Mouse (Mus musculus) small intestine, adult 2 months (tissue): ENCODE measurements at regions not wholly inside any gene's neighbourhood (a gene's known extent, or its start where the extent isn't known, plus 50 kb on each side); places are given as distances from the start of the nearest gene placed in this dataset.

Experiments
- H3K27ac ChIP-seq: fragments of 200-500 bp; 2 replicates; pipeline ENCODE4 v1.5.1; 2012; ENCODE audit warnings: low read depth, low read length, control low read depth, inconsistent platforms; ENCODE audit not compliant: insufficient read depth
- H3K27me3 ChIP-seq: fragments of 200-500 bp; 2 replicates; pipeline ENCODE4 v1.6.1; 2012; ENCODE audit warnings: mild to moderate bottlenecking, moderate library complexity, low read length, inconsistent platforms; ENCODE audit not compliant: control insufficient read depth, insufficient read depth
- H3K36me3 ChIP-seq: fragments of 200-500 bp; 2 replicates; pipeline ENCODE4 v1.6.1; 2012; ENCODE audit warnings: mild to moderate bottlenecking, low read length, control low read depth, inconsistent platforms; ENCODE audit not compliant: control insufficient read depth, insufficient read depth
- H3K4me1 ChIP-seq: fragments of 200-500 bp; 2 replicates; pipeline ENCODE4 v1.6.1; 2012; ENCODE audit warnings: low read length, inconsistent platforms, mixed read lengths; ENCODE audit not compliant: control insufficient read depth, insufficient read depth, insufficient read length
- H3K4me3 ChIP-seq: fragments of 200-500 bp; 2 replicates; pipeline ENCODE4 v1.5.1; 2012; ENCODE audit warnings: low read depth, mild to moderate bottlenecking, control low read depth, inconsistent platforms, low read length, moderate library complexity
- CTCF ChIP-seq: fragments of 200-500 bp; IDR thresholded peaks from 2 replicates; pipeline ENCODE4 v1.5.1; 2012; ENCODE audit warnings: low read depth, mild to moderate bottlenecking, control low read depth, inconsistent platforms, low read length, moderate library complexity, mixed read lengths; ENCODE audit not compliant: insufficient replicate concordance, insufficient read length; ENCODE audit errors: extremely low read depth
- POLR2A ChIP-seq: fragments of 200-500 bp; IDR thresholded peaks from 2 replicates; pipeline ENCODE4 v1.6.1; 2012; ENCODE audit warnings: low read depth, mild to moderate bottlenecking, control low read depth, inconsistent platforms, low read length, moderate library complexity
- WGBS: fragments of 180-500 bp; shearing (Covaris S2); methylation state at CpG from one replicate; pipeline ENCODE4 v1.1.7; 2018; 5-methylcytosine and 5-hydroxymethylcytosine counted together

- TF ChIP-seq CTCF (no peak), POLR2A (no peak)
- WGBS: 63% methylated on average over 1 of the region's 1 CpGs
- H3K4me3 ChIP-seq: no peak overlapping the region
- H3K36me3 ChIP-seq: no peaks in the 10 kb centered on the region
- H3K27me3 ChIP-seq: no peaks in the 10 kb centered on the region
- H3K27ac ChIP-seq: no peak overlapping the region
- no peaks in the 10 kb centered on the region for H3K4me1 ChIP-seq
Observed at GRCm38 (mm10) chr9:11062856-11063255, 158.3 kb upstream of the Cntn5 start.
